Mouse (Mus musculus) cerebellum, postnatal 14 days (tissue): ENCODE measurements at regions not wholly inside any gene's neighbourhood (a gene's known extent, or its start where the extent isn't known, plus 50 kb on each side); places are given as distances from the start of the nearest gene placed in this dataset.

Experiments
- DNase-seq, 2 experiments: peaks; one replicate each; pipeline ENCODE4 v3.0.0; 2021; ENCODE audit warnings: mixed read lengths in 2 of 2

- DNase-seq = peak in 1 of 2 experiments; percentile 30
Measured at GRCm38 (mm10) chr14:67181586-67181985, 1172.6 kb upstream of the Gulo start.

GRCm38 (mm10) chr14:67179549-67179948, 1170.5 kb upstream of the Gulo start:
- DNase-seq = no peak

- no peak for DNase-seq
Measured at GRCm38 (mm10) chr14:67178329-67179039, 1169.5 kb upstream of the Gulo start.

GRCm38 (mm10) chr14:67176672-67177071, 1167.7 kb upstream of the Gulo start:
- DNase-seq = no peak

- DNase-seq = no peak
Measured at GRCm38 (mm10) chr14:67176100-67176499, 1167.1 kb upstream of the Gulo start.

GRCm38 (mm10) chr14:67174929-67175328, 1165.9 kb upstream of the Gulo start:
- no peak for DNase-seq

GRCm38 (mm10) chr14:67170801-67171200, 1161.8 kb upstream of the Gulo start:
- DNase-seq = no peak

GRCm38 (mm10) chr14:67170248-67170647, 1161.2 kb upstream of the Gulo start:
- DNase-seq = no peak

- no peak for DNase-seq
Measured at GRCm38 (mm10) chr14:67169201-67169600, 1160.2 kb upstream of the Gulo start.

- DNase-seq = no peak
Measured at GRCm38 (mm10) chr14:67159996-67160395, 1151.0 kb upstream of the Gulo start.

GRCm38 (mm10) chr14:67158867-67159266, 1149.9 kb upstream of the Gulo start:
- no peak for DNase-seq

- DNase-seq = peak; percentile 38 to 58
Measured at GRCm38 (mm10) chr14:67156366-67156765, 1147.4 kb upstream of the Gulo start.

- no peak for DNase-seq
Measured at GRCm38 (mm10) chr14:67153621-67154020, 1144.6 kb upstream of the Gulo start.

GRCm38 (mm10) chr14:67149961-67150471, 1141.0 kb upstream of the Gulo start:
- DNase-seq = peak in 1 of 2 experiments; percentile 36

GRCm38 (mm10) chr14:67149091-67149490, 1140.1 kb upstream of the Gulo start:
- DNase-seq = no peak

GRCm38 (mm10) chr14:67146602-67147001, 1137.6 kb upstream of the Gulo start:
- no peak for DNase-seq

GRCm38 (mm10) chr14:67145046-67145445, 1136.0 kb upstream of the Gulo start:
- no peak for DNase-seq

- peak in 1 of 2 experiments; percentile 34 for DNase-seq
Measured at GRCm38 (mm10) chr14:67144461-67144985, 1135.5 kb upstream of the Gulo start.

GRCm38 (mm10) chr14:67143826-67144225, 1134.8 kb upstream of the Gulo start:
- DNase-seq = no peak

GRCm38 (mm10) chr14:67142556-67143250, 1133.7 kb upstream of the Gulo start:
- peak; percentile 50 to 80 for DNase-seq

GRCm38 (mm10) chr14:67141581-67142441, 1132.8 kb upstream of the Gulo start:
- DNase-seq = peak; percentile 87 to 88

GRCm38 (mm10) chr14:67141151-67141550, 1132.1 kb upstream of the Gulo start:
- DNase-seq = peak; percentile 23 to 44

- no peak for DNase-seq
Measured at GRCm38 (mm10) chr14:67139674-67140073, 1130.7 kb upstream of the Gulo start.
